Mouse (Mus musculus): ENCODE measurements at regions not wholly inside any gene's neighbourhood (a gene's known extent, or its start where the extent isn't known, plus 50 kb on each side); places are given as distances from the start of the nearest gene placed in this dataset.
"Not testable (repeated sequence)": the region's sequence is repeated elsewhere in the genome, so short reads cannot be mapped to it uniquely, and the experiment has no call there.

GRCm38 (mm10) chr17:16444562-16444961 lies 613.7 kb upstream of the Rgmb start:
- Histone ChIP-seq H3K9me3 (ENCODE audit: control insufficient read depth, low read length) (no peaks in the 10 kb centered on the region), H3K36me3 (ENCODE audit: control insufficient read depth, insufficient read depth, low read length) (no peaks in the 10 kb centered on the region), H3K4me1 (replicated peaks; ENCODE audit: control insufficient read depth, insufficient read depth, low read length) (no peaks in the 10 kb centered on the region), H3K4me2 (ENCODE audit: low read depth, low read length) (no peak overlapping the region), H3K9ac (ENCODE audit: low read length) (no peak overlapping the region), H3K4me3 (ENCODE audit: low read length) (no peak overlapping the region), H3K27ac (ENCODE audit: low read length) (no peak overlapping the region), H3K27me3 (ENCODE audit: control insufficient read depth, insufficient read depth, low read depth, low read length) (no peaks in the 10 kb centered on the region)
- no peak for ATAC-seq (ENCODE audit: low read depth)
- 79% methylated on average over 3 of the region's 3 CpGs for WGBS

- Histone ChIP-seq H3K4me1 (replicated peaks; ENCODE audit: control insufficient read depth, insufficient read depth, low read length) (no peaks in the 10 kb centered on the region), H3K36me3 (ENCODE audit: control insufficient read depth, insufficient read depth, low read length) (no peaks in the 10 kb centered on the region), H3K9ac (ENCODE audit: low read length) (no peak overlapping the region), H3K4me2 (ENCODE audit: low read depth, low read length) (no peak overlapping the region), H3K4me3 (ENCODE audit: low read length) (no peak overlapping the region), H3K27me3 (ENCODE audit: control insufficient read depth, insufficient read depth, low read depth, low read length) (no peaks in the 10 kb centered on the region), H3K9me3 (ENCODE audit: control insufficient read depth, low read length) (no peaks in the 10 kb centered on the region), H3K27ac (ENCODE audit: low read length) (no peak overlapping the region)
- ATAC-seq (ENCODE audit: low read depth): no peak
These were observed 564.4 kb upstream of the Rgmb start for GRCm38 (mm10) chr17:16395193-16395612.

DNA sequence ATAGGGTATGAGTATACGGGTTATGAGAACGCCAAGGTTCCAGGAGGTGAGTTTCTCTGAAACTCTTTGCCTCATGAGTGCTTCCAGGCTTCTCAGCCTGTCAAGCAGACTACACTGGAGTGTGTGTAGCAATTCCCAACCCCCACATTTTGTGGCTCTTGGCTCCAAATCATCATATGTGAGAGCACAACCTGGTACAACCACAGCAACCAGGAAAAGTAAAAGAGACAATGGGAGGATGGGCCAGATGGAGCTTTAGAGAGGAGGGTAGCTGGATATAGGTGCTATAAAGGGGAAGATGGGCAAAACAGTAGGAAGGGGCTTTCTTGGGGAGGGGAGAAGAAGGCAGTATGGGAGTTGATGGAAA lies 544.0 kb upstream of the Rgmb start:
- 89% methylated on average over 2 of the region's 2 CpGs for WGBS

GRCm38 (mm10) chr17:16374119-16374854 lies 543.4 kb upstream of the Rgmb start:
- not testable (repeated sequence) for ATAC-seq (ENCODE audit: low read depth); H3K9me3 ChIP-seq (ENCODE audit: control insufficient read depth, low read length); H3K27me3 ChIP-seq (ENCODE audit: control insufficient read depth, insufficient read depth, low read depth, low read length); H3K36me3 ChIP-seq (ENCODE audit: control insufficient read depth, insufficient read depth, low read length); H3K4me2 ChIP-seq (ENCODE audit: low read depth, low read length); H3K27ac ChIP-seq (ENCODE audit: low read length); H3K4me3 ChIP-seq (ENCODE audit: low read length); H3K9ac ChIP-seq (ENCODE audit: low read length); H3K4me1 ChIP-seq (replicated peaks; ENCODE audit: control insufficient read depth, insufficient read depth, low read length)
- 79% methylated on average over 5 of the region's 5 CpGs for WGBS

More for the DNA sequence above, 544.0 kb upstream of the Rgmb start:
- not testable (repeated sequence) for H3K36me3 ChIP-seq (ENCODE audit: control insufficient read depth, insufficient read depth, low read length); ATAC-seq (ENCODE audit: low read depth); H3K4me1 ChIP-seq (replicated peaks; ENCODE audit: control insufficient read depth, insufficient read depth, low read length); H3K27me3 ChIP-seq (ENCODE audit: control insufficient read depth, insufficient read depth, low read depth, low read length); H3K4me3 ChIP-seq (ENCODE audit: low read length); H3K9me3 ChIP-seq (ENCODE audit: control insufficient read depth, low read length); H3K4me2 ChIP-seq (ENCODE audit: low read depth, low read length); H3K27ac ChIP-seq (ENCODE audit: low read length); H3K9ac ChIP-seq (ENCODE audit: low read length)

GRCm38 (mm10) chr17:16372976-16373375 lies 542.1 kb upstream of the Rgmb start:
- H3K36me3 ChIP-seq (ENCODE audit: control insufficient read depth, insufficient read depth, low read length): no peaks in the 10 kb centered on the region
- H3K27me3 ChIP-seq (ENCODE audit: control insufficient read depth, insufficient read depth, low read depth, low read length): no peaks in the 10 kb centered on the region
- H3K4me3 ChIP-seq (ENCODE audit: low read length): no peak overlapping the region
- no peaks in the 10 kb centered on the region for H3K9me3 ChIP-seq (ENCODE audit: control insufficient read depth, low read length)
- H3K27ac ChIP-seq (ENCODE audit: low read length): no peak overlapping the region
- ATAC-seq (ENCODE audit: low read depth): no peak
- no peak overlapping the region for H3K4me2 ChIP-seq (ENCODE audit: low read depth, low read length)
- no peak overlapping the region for H3K9ac ChIP-seq (ENCODE audit: low read length)
- no peaks in the 10 kb centered on the region for H3K4me1 ChIP-seq (replicated peaks; ENCODE audit: control insufficient read depth, insufficient read depth, low read length)
- 70% methylated on average over 1 of the region's 1 CpGs for WGBS

DNA sequence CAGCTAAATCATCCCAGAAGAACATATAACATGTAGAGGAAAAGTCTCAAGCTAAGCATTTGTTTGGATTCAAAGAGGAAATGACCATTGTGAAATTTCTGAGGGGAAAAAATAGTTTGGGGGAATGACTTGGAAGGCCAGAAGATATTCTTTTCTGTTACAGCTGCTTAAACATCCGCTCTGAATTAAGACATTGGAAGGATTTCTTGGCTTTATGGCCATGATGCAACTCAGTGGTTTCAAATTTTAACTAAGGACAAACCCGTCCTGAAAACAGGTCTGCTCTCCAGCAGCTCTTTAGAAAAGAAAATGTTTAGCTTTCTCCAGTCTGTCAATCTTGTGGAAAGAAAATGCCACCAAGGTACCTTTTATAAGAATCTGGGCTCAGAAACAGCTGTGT lies 513.2 kb upstream of the Rgmb start:
- ATAC-seq (ENCODE audit: low read depth): peak; percentile 36; the same call in 1 of the 2 replicates
- H3K27ac ChIP-seq (ENCODE audit: low read length): peak overlapping the region; percentile 36; the same call in 1 of the 2 replicates
- H3K9ac ChIP-seq (ENCODE audit: low read length): no peak overlapping the region
- no peaks in the 10 kb centered on the region for H3K27me3 ChIP-seq (ENCODE audit: control insufficient read depth, insufficient read depth, low read depth, low read length)
- H3K4me1 ChIP-seq (replicated peaks; ENCODE audit: control insufficient read depth, insufficient read depth, low read length): peaks cover 2% of the 10 kb centered on the region; the same call in 1 of the 2 replicates
- no peaks in the 10 kb centered on the region for H3K36me3 ChIP-seq (ENCODE audit: control insufficient read depth, insufficient read depth, low read length)
- H3K9me3 ChIP-seq (ENCODE audit: control insufficient read depth, low read length): no peaks in the 10 kb centered on the region
- H3K4me3 ChIP-seq (ENCODE audit: low read length): no peak overlapping the region
- no peak overlapping the region for H3K4me2 ChIP-seq (ENCODE audit: low read depth, low read length)
- WGBS: 35% methylated on average over 2 of the region's 2 CpGs

DNA sequence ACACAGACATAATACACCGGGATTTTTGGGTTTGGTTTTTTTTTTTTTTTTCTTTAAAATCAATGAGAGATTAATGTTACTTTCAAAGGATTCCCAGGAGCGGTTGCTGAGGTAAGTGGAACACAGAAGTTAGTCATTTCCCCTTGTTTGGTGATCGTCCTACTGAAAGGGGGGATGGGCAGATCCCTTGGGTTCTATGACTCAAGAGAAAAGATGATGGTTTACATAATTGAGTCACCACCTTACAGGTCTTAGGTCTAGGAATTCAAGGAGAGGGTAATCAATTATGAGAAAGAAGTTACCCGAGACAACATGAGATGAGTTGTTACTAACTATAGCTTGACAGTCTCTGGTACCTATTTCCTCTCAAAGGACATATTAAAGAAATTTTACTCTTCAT lies 511.9 kb upstream of the Rgmb start:
- no peak overlapping the region for H3K9ac ChIP-seq (ENCODE audit: low read length)
- H3K9me3 ChIP-seq (ENCODE audit: control insufficient read depth, low read length): no peaks in the 10 kb centered on the region
- no peak overlapping the region for H3K4me3 ChIP-seq (ENCODE audit: low read length)
- 73% methylated on average over 4 of the region's 4 CpGs for WGBS
- no peak overlapping the region for H3K27ac ChIP-seq (ENCODE audit: low read length)
- H3K4me2 ChIP-seq (ENCODE audit: low read depth, low read length): no peak overlapping the region
- no peak for ATAC-seq (ENCODE audit: low read depth)
- H3K36me3 ChIP-seq (ENCODE audit: control insufficient read depth, insufficient read depth, low read length): no peaks in the 10 kb centered on the region
- H3K4me1 ChIP-seq (replicated peaks; ENCODE audit: control insufficient read depth, insufficient read depth, low read length): peaks cover 2% of the 10 kb centered on the region; the same call in 1 of the 2 replicates
- no peaks in the 10 kb centered on the region for H3K27me3 ChIP-seq (ENCODE audit: control insufficient read depth, insufficient read depth, low read depth, low read length)

DNA sequence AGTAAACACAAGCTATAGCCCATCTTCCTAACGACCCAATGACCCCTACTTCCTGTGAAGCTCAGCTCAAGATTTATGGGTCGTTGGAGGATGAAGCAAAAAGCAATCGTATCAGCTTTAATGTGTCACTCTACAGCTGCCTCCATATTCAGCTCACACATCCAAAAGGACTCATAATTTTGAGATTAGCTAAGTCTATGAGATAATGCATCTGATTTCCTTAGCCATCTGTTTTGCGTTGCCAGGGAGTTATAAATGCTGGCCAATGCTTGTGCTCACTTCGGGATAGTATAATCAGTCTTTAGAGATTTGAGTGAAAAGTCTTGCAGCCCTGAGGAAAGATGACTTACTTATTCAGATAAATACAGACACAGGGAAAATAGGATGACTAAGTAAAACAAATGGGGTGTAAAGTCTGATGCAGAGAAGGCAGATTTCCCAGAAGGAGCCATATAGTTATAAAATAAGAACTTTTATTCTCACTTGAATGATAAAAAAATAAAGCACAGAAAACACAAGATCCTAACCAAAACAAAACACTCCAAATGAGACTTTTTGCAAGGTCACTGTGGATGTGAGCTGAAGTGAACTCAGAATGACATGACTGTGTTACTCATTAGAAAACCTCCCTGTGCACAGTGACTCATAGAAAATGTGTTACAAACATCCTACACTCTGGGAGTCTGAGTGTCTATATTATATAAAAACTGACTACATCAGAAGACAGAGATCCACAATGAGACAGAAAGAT lies 509.1 kb upstream of the Rgmb start:
- WGBS: 22% methylated on average over 5 of the region's 5 CpGs
- ATAC-seq (ENCODE audit: low read depth): peak; percentile 92
- H3K9ac ChIP-seq (ENCODE audit: low read length): no peak overlapping the region
- H3K4me3 ChIP-seq (ENCODE audit: low read length): no peak overlapping the region
- H3K27ac ChIP-seq (ENCODE audit: low read length): no peak overlapping the region
- peaks cover 2% of the 10 kb centered on the region; the same call in 1 of the 2 replicates for H3K4me1 ChIP-seq (replicated peaks; ENCODE audit: control insufficient read depth, insufficient read depth, low read length)
- no peak overlapping the region for H3K4me2 ChIP-seq (ENCODE audit: low read depth, low read length)
- H3K27me3 ChIP-seq (ENCODE audit: control insufficient read depth, insufficient read depth, low read depth, low read length): no peaks in the 10 kb centered on the region
- no peaks in the 10 kb centered on the region for H3K9me3 ChIP-seq (ENCODE audit: control insufficient read depth, low read length)
- no peaks in the 10 kb centered on the region for H3K36me3 ChIP-seq (ENCODE audit: control insufficient read depth, insufficient read depth, low read length)

- WGBS: 84% methylated on average over 3 of the region's 3 CpGs
These were observed 481.1 kb upstream of the Rgmb start for GRCm38 (mm10) chr17:16311914-16312313.

More at GRCm38 (mm10) chr17:16311914-16312313, 481.1 kb upstream of the Rgmb start:
- Histone ChIP-seq H3K4me1 (replicated peaks; ENCODE audit: control insufficient read depth, insufficient read depth, low read length) (no peaks in the 10 kb centered on the region), H3K9ac (ENCODE audit: low read length) (no peak overlapping the region), H3K27ac (ENCODE audit: low read length) (no peak overlapping the region), H3K4me2 (ENCODE audit: low read depth, low read length) (no peak overlapping the region), H3K4me3 (ENCODE audit: low read length) (no peak overlapping the region), H3K9me3 (ENCODE audit: control insufficient read depth, low read length) (no peaks in the 10 kb centered on the region), H3K36me3 (ENCODE audit: control insufficient read depth, insufficient read depth, low read length) (no peaks in the 10 kb centered on the region), H3K27me3 (ENCODE audit: control insufficient read depth, insufficient read depth, low read depth, low read length) (no peaks in the 10 kb centered on the region)
- ATAC-seq (ENCODE audit: low read depth): no peak
